Mouse (Mus musculus) cortical plate, adult 2 months (tissue): ENCODE measurements around the gene Grhpr.

Source experiments
- CTCF ChIP-seq: fragments of 200-500 bp; IDR thresholded peaks from 2 replicates; pipeline ENCODE4 v1.5.1; 2011; ENCODE audit warnings: mild to moderate bottlenecking, control low read depth, low read length; ENCODE audit not compliant: insufficient read depth; ENCODE audit errors: extremely low read depth
- POLR2A ChIP-seq: fragments of 200-500 bp; IDR thresholded peaks from 2 replicates; pipeline ENCODE4 v1.6.1; 2011; ENCODE audit warnings: mild to moderate bottlenecking, low read length, control low read depth; ENCODE audit not compliant: insufficient read depth; ENCODE audit errors: extremely low read depth

DNA sequence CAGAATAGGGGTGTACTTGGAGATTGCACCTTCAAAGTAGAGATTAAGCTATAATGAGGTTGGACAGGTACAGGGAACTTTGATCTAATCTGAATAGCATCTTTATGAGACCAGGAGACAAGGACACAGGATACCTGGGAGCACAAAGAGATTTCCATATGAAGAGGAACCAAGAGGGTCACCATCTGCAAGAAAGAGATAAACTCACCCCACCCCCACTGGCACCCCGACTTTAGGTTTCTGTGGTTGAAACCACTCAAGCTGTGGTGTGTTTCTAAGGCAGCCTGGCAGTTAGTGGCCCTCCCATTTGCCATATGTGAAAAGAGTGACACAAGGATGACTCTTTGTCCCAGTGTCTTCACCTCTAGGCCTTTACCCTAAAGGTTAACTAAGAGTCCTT, 39.0 kb upstream of the Grhpr start:
- no peak for TF ChIP-seq CTCF
- TF ChIP-seq POLR2A: no peak
